Mouse (Mus musculus) cortical plate, adult 2 months (tissue): ENCODE data around the gene Hspa2.

Experiments
- CTCF ChIP-seq: fragments of 200-500 bp; IDR thresholded peaks from 2 replicates; pipeline ENCODE4 v1.5.1; 2011; ENCODE audit warnings: mild to moderate bottlenecking, control low read depth, low read length; ENCODE audit not compliant: insufficient read depth; ENCODE audit errors: extremely low read depth
- POLR2A ChIP-seq: fragments of 200-500 bp; IDR thresholded peaks from 2 replicates; pipeline ENCODE4 v1.6.1; 2011; ENCODE audit warnings: mild to moderate bottlenecking, low read length, control low read depth; ENCODE audit not compliant: insufficient read depth; ENCODE audit errors: extremely low read depth

GRCm38 (mm10) chr12:76409166-76409565, 5.2 kb downstream of the Hspa2 start:
- TF ChIP-seq POLR2A (no peak), CTCF (no peak)
